Mouse (Mus musculus): ENCODE data around the gene B130006D01Rik. TPM values are rescaled to one million over a fixed set of nuclear protein-coding genes. Genes with fewer than 3 reads are reported as not detected.

Gene B130006D01Rik
- polyA plus RNA-seq, 1 experiment from 2014 or later, result 0.91 TPM

- ATAC-seq (ENCODE audit: insufficient number of reproducible peaks, insufficient read depth, low FRiP score, low read depth), result no peak
- Histone ChIP-seq H3K9ac (ENCODE audit: low read length) (no peak overlapping the region), H3K36me3 (ENCODE audit: control insufficient read depth, insufficient read depth, low read length) (no peaks in the 10 kb centered on the region), H3K4me2 (ENCODE audit: low read length) (no peak overlapping the region), H3K4me1 (ENCODE audit: control insufficient read depth in 2 of 2, insufficient read depth in 2 of 2, low read length in 2 of 2) (peaks cover 15 to 18% of the 10 kb centered on the region in 2 experiments), H3K27me3 (ENCODE audit: control insufficient read depth, insufficient read depth, low read length) (no peaks in the 10 kb centered on the region), H3K27ac (replicated peaks in 1 of 2; ENCODE audit: control insufficient read depth in 1 of 2, insufficient read depth in 1 of 2, low read depth in 2 of 2, low read length in 2 of 2) (no peak overlapping the region), H3K4me3 (ENCODE audit: control insufficient read depth in 1 of 2, insufficient read depth in 1 of 2, low read depth in 1 of 2, low read length in 2 of 2) (no peak overlapping the region), H3K9me3 (ENCODE audit: control insufficient read depth, low read length) (no peaks in the 10 kb centered on the region)
- 39% methylated on average over 11 of the region's 11 CpGs for WGBS
Observed at GRCm38 (mm10) chr11:95687084-95687656, 36.2 kb upstream of the B130006D01Rik start.

GRCm38 (mm10) chr11:95688515-95688914, 34.9 kb upstream of the B130006D01Rik start:
- ATAC-seq (ENCODE audit: insufficient number of reproducible peaks, insufficient read depth, low FRiP score, low read depth), result 0 out of 2 replicates have a peak, but pooled peaks have one; percentile 27

GRCm38 (mm10) chr11:95688981-95689380, 34.4 kb upstream of the B130006D01Rik start:
- Histone ChIP-seq H3K9ac (ENCODE audit: low read length) (0 out of 2 replicates have a peak overlapping the region, but pooled peaks have one; percentile 1), H3K4me3 (ENCODE audit: control insufficient read depth in 1 of 2, insufficient read depth in 1 of 2, low read depth in 1 of 2, low read length in 2 of 2) (no peak overlapping the region), H3K36me3 (ENCODE audit: control insufficient read depth, insufficient read depth, low read length) (no peaks in the 10 kb centered on the region), H3K9me3 (ENCODE audit: control insufficient read depth, low read length) (no peaks in the 10 kb centered on the region), H3K4me1 (ENCODE audit: control insufficient read depth in 2 of 2, insufficient read depth in 2 of 2, low read length in 2 of 2) (peaks cover 12 to 16% of the 10 kb centered on the region in 2 experiments), H3K27me3 (ENCODE audit: control insufficient read depth, insufficient read depth, low read length) (no peaks in the 10 kb centered on the region), H3K27ac (replicated peaks in 1 of 2; ENCODE audit: control insufficient read depth in 1 of 2, insufficient read depth in 1 of 2, low read depth in 2 of 2, low read length in 2 of 2) (peak overlapping the region; percentile 21 to 46), H3K4me2 (ENCODE audit: low read length) (peak overlapping the region; percentile 41)
- 12% methylated on average over 7 of the region's 7 CpGs for WGBS
- 0 out of 2 replicates have a peak, but pooled peaks have one; percentile 22 for ATAC-seq (ENCODE audit: insufficient number of reproducible peaks, insufficient read depth, low FRiP score, low read depth)

More at GRCm38 (mm10) chr11:95688515-95688914, 34.9 kb upstream of the B130006D01Rik start:
- peak overlapping the region; percentile 21 to 46 for H3K27ac ChIP-seq (replicated peaks in 1 of 2; ENCODE audit: control insufficient read depth in 1 of 2, insufficient read depth in 1 of 2, low read depth in 2 of 2, low read length in 2 of 2)
- H3K9me3 ChIP-seq (ENCODE audit: control insufficient read depth, low read length), result no peaks in the 10 kb centered on the region
- no peak overlapping the region for H3K4me3 ChIP-seq (ENCODE audit: control insufficient read depth in 1 of 2, insufficient read depth in 1 of 2, low read depth in 1 of 2, low read length in 2 of 2)
- H3K4me2 ChIP-seq (ENCODE audit: low read length), result peak overlapping the region; percentile 41
- H3K27me3 ChIP-seq (ENCODE audit: control insufficient read depth, insufficient read depth, low read length), result no peaks in the 10 kb centered on the region
- H3K9ac ChIP-seq (ENCODE audit: low read length), result 0 out of 2 replicates have a peak overlapping the region, but pooled peaks have one; percentile 1
- 41% methylated on average over 6 of the region's 6 CpGs for WGBS
- H3K4me1 ChIP-seq (ENCODE audit: control insufficient read depth in 2 of 2, insufficient read depth in 2 of 2, low read length in 2 of 2), result peaks cover 12 to 16% of the 10 kb centered on the region in 2 experiments
- no peaks in the 10 kb centered on the region for H3K36me3 ChIP-seq (ENCODE audit: control insufficient read depth, insufficient read depth, low read length)

GRCm38 (mm10) chr11:95689544-95689943, 33.8 kb upstream of the B130006D01Rik start:
- H3K9ac ChIP-seq (ENCODE audit: low read length), result no peak overlapping the region
- H3K9me3 ChIP-seq (ENCODE audit: control insufficient read depth, low read length), result no peaks in the 10 kb centered on the region
- no peaks in the 10 kb centered on the region for H3K27me3 ChIP-seq (ENCODE audit: control insufficient read depth, insufficient read depth, low read length)
- H3K4me2 ChIP-seq (ENCODE audit: low read length), result no peak overlapping the region
- H3K36me3 ChIP-seq (ENCODE audit: control insufficient read depth, insufficient read depth, low read length), result no peaks in the 10 kb centered on the region
- H3K4me3 ChIP-seq (ENCODE audit: control insufficient read depth in 1 of 2, insufficient read depth in 1 of 2, low read depth in 1 of 2, low read length in 2 of 2), result no peak overlapping the region
- no peak for ATAC-seq (ENCODE audit: insufficient number of reproducible peaks, insufficient read depth, low FRiP score, low read depth)
- WGBS, result 60% methylated on average over 3 of the region's 3 CpGs
- peaks cover 12 to 16% of the 10 kb centered on the region in 2 experiments for H3K4me1 ChIP-seq (ENCODE audit: control insufficient read depth in 2 of 2, insufficient read depth in 2 of 2, low read length in 2 of 2)
- no peak overlapping the region for H3K27ac ChIP-seq (replicated peaks in 1 of 2; ENCODE audit: control insufficient read depth in 1 of 2, insufficient read depth in 1 of 2, low read depth in 2 of 2, low read length in 2 of 2)

- Histone ChIP-seq H3K27ac (replicated peaks in 1 of 2; ENCODE audit: control insufficient read depth in 1 of 2, insufficient read depth in 1 of 2, low read depth in 2 of 2, low read length in 2 of 2) (no peak overlapping the region), H3K4me1 (ENCODE audit: control insufficient read depth in 2 of 2, insufficient read depth in 2 of 2, low read length in 2 of 2) (no peaks in the 10 kb centered on the region), H3K27me3 (ENCODE audit: control insufficient read depth, insufficient read depth, low read length) (no peaks in the 10 kb centered on the region), H3K4me3 (ENCODE audit: control insufficient read depth in 1 of 2, insufficient read depth in 1 of 2, low read depth in 1 of 2, low read length in 2 of 2) (no peak overlapping the region), H3K36me3 (ENCODE audit: control insufficient read depth, insufficient read depth, low read length) (no peaks in the 10 kb centered on the region), H3K9me3 (ENCODE audit: control insufficient read depth, low read length) (no peaks in the 10 kb centered on the region), H3K4me2 (ENCODE audit: low read length) (no peak overlapping the region), H3K9ac (ENCODE audit: low read length) (no peak overlapping the region)
- WGBS, result 79% methylated on average over 5 of the region's 5 CpGs
- ATAC-seq (ENCODE audit: insufficient number of reproducible peaks, insufficient read depth, low FRiP score, low read depth), result no peak
Observed at GRCm38 (mm10) chr11:95698541-95698940, 24.8 kb upstream of the B130006D01Rik start.

- Histone ChIP-seq H3K4me1 (ENCODE audit: control insufficient read depth in 2 of 2, insufficient read depth in 2 of 2, low read length in 2 of 2) (no peaks in the 10 kb centered on the region), H3K9ac (ENCODE audit: low read length) (no peak overlapping the region), H3K27ac (replicated peaks in 1 of 2; ENCODE audit: control insufficient read depth in 1 of 2, insufficient read depth in 1 of 2, low read depth in 2 of 2, low read length in 2 of 2) (no peak overlapping the region), H3K36me3 (ENCODE audit: control insufficient read depth, insufficient read depth, low read length) (no peaks in the 10 kb centered on the region), H3K9me3 (ENCODE audit: control insufficient read depth, low read length) (no peaks in the 10 kb centered on the region), H3K4me3 (ENCODE audit: control insufficient read depth in 1 of 2, insufficient read depth in 1 of 2, low read depth in 1 of 2, low read length in 2 of 2) (no peak overlapping the region), H3K4me2 (ENCODE audit: low read length) (no peak overlapping the region), H3K27me3 (ENCODE audit: control insufficient read depth, insufficient read depth, low read length) (no peaks in the 10 kb centered on the region)
- 83% methylated on average over 13 of the region's 13 CpGs for WGBS
- ATAC-seq (ENCODE audit: insufficient number of reproducible peaks, insufficient read depth, low FRiP score, low read depth), result no peak
Observed at GRCm38 (mm10) chr11:95700778-95701739, 22.3 kb upstream of the B130006D01Rik start.

- no peaks in the 10 kb centered on the region for H3K36me3 ChIP-seq (ENCODE audit: control insufficient read depth, insufficient read depth, low read length)
- H3K27me3 ChIP-seq (ENCODE audit: control insufficient read depth, insufficient read depth, low read length), result no peaks in the 10 kb centered on the region
- no peak overlapping the region for H3K9ac ChIP-seq (ENCODE audit: low read length)
- H3K4me1 ChIP-seq (ENCODE audit: control insufficient read depth in 2 of 2, insufficient read depth in 2 of 2, low read length in 2 of 2), result no peaks in the 10 kb centered on the region
- no peak for ATAC-seq (ENCODE audit: insufficient number of reproducible peaks, insufficient read depth, low FRiP score, low read depth)
- H3K4me2 ChIP-seq (ENCODE audit: low read length), result no peak overlapping the region
- no peaks in the 10 kb centered on the region for H3K9me3 ChIP-seq (ENCODE audit: control insufficient read depth, low read length)
- H3K27ac ChIP-seq (replicated peaks in 1 of 2; ENCODE audit: control insufficient read depth in 1 of 2, insufficient read depth in 1 of 2, low read depth in 2 of 2, low read length in 2 of 2), result peak overlapping the region in 1 of 2 experiments; percentile 24; a peak in 1 of 4 replicates
- WGBS, result 86% methylated on average over 12 of the region's 12 CpGs
- no peak overlapping the region for H3K4me3 ChIP-seq (ENCODE audit: control insufficient read depth in 1 of 2, insufficient read depth in 1 of 2, low read depth in 1 of 2, low read length in 2 of 2)
Observed at GRCm38 (mm10) chr11:95704032-95704969, 19.1 kb upstream of the B130006D01Rik start.

Data from heart, embryonic 14.5 days (tissue).